Mouse (Mus musculus): ENCODE measurements around the gene Ets2.

Ets2 gene

GRCm38 (mm10) chr16:95701802-95702561, at the start of gene Ets2:
TSS of gene Ets2 (plus strand) at chr16:95702075.
- peak; percentile 86 to 88 for DNase-seq (ENCODE audit: low read depth in 2 of 2, low spot score in 2 of 2)

- DNase-seq (ENCODE audit: low read depth in 2 of 2, low spot score in 2 of 2), result no peak
These were observed 47.7 kb upstream of the Ets2 start for GRCm38 (mm10) chr16:95654204-95654611.

- DNase-seq (ENCODE audit: low read depth in 2 of 2, low spot score in 2 of 2), result no peak
These were observed 45.3 kb upstream of the Ets2 start for GRCm38 (mm10) chr16:95656535-95656934.

- no peak for DNase-seq (ENCODE audit: low read depth in 2 of 2, low spot score in 2 of 2)
These were observed 44.7 kb upstream of the Ets2 start for GRCm38 (mm10) chr16:95657187-95657586.

- DNase-seq (ENCODE audit: low read depth in 2 of 2, low spot score in 2 of 2), result peak; percentile 7 to 25
These were observed 44.1 kb upstream of the Ets2 start for GRCm38 (mm10) chr16:95657756-95658155.

GRCm38 (mm10) chr16:95658836-95659430, 42.9 kb upstream of the Ets2 start:
- peak; percentile 74 to 79 for DNase-seq (ENCODE audit: low read depth in 2 of 2, low spot score in 2 of 2)

GRCm38 (mm10) chr16:95659461-95659860, 42.4 kb upstream of the Ets2 start:
- DNase-seq (ENCODE audit: low read depth in 2 of 2, low spot score in 2 of 2), result no peak

- no peak for DNase-seq (ENCODE audit: low read depth in 2 of 2, low spot score in 2 of 2)
These were observed 41.0 kb upstream of the Ets2 start for GRCm38 (mm10) chr16:95660909-95661308.

- DNase-seq (ENCODE audit: low read depth in 2 of 2, low spot score in 2 of 2), result no peak
These were observed 36.3 kb upstream of the Ets2 start for GRCm38 (mm10) chr16:95665472-95666131.

- DNase-seq (ENCODE audit: low read depth in 2 of 2, low spot score in 2 of 2), result no peak
These were observed 35.6 kb upstream of the Ets2 start for GRCm38 (mm10) chr16:95666288-95666687.

- no peak for DNase-seq (ENCODE audit: low read depth in 2 of 2, low spot score in 2 of 2)
These were observed 34.3 kb upstream of the Ets2 start for GRCm38 (mm10) chr16:95667395-95668150.

- no peak for DNase-seq (ENCODE audit: low read depth in 2 of 2, low spot score in 2 of 2)
These were observed 33.5 kb upstream of the Ets2 start for GRCm38 (mm10) chr16:95668151-95668993.

- DNase-seq (ENCODE audit: low read depth in 2 of 2, low spot score in 2 of 2), result no peak
These were observed 27.4 kb upstream of the Ets2 start for GRCm38 (mm10) chr16:95674452-95674921.

GRCm38 (mm10) chr16:95675212-95675611, 26.7 kb upstream of the Ets2 start:
- DNase-seq (ENCODE audit: low read depth in 2 of 2, low spot score in 2 of 2), result no peak

- no peak for DNase-seq (ENCODE audit: low read depth in 2 of 2, low spot score in 2 of 2)
These were observed 25.2 kb upstream of the Ets2 start for GRCm38 (mm10) chr16:95676668-95677067.

- DNase-seq (ENCODE audit: low read depth in 2 of 2, low spot score in 2 of 2), result no peak
These were observed 19.4 kb upstream of the Ets2 start for GRCm38 (mm10) chr16:95682431-95682892.

GRCm38 (mm10) chr16:95685807-95686206, 16.1 kb upstream of the Ets2 start:
- DNase-seq (ENCODE audit: low read depth in 2 of 2, low spot score in 2 of 2), result no peak

- no peak for DNase-seq (ENCODE audit: low read depth in 2 of 2, low spot score in 2 of 2)
These were observed 15.6 kb upstream of the Ets2 start for GRCm38 (mm10) chr16:95686246-95686645.

GRCm38 (mm10) chr16:95686901-95687300, 15.0 kb upstream of the Ets2 start:
- no peak for DNase-seq (ENCODE audit: low read depth in 2 of 2, low spot score in 2 of 2)

- DNase-seq (ENCODE audit: low read depth in 2 of 2, low spot score in 2 of 2), result no peak
These were observed 13.9 kb upstream of the Ets2 start for GRCm38 (mm10) chr16:95688010-95688409.
